Mouse (Mus musculus): ENCODE results near the gene Isy1.

DNA sequence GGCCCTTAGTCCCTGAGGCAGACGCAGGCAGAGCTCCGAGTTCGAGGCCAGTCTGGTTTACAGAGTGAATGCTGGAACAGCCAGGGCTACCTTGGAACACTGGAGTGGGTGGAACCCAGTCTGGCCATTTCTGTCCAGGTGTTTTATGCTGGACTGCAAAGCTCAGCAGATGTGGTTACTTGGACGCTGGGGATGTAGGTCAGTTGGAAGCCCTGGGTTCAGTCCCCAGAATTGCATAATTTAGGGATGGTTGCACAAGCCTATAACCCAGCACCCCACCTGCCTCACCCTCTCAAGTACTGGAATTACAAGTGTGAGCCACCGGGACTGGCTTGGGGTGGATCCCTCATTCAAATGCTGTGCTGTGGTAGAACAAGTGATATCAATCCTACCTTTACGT, 27.6 kb upstream of the Isy1 start:
- TF ChIP-seq USF1 (IDR thresholded peaks at IDR 0.05; ENCODE audit: low read depth) = no peak
- no peak for TF ChIP-seq POLR2AphosphoS2 (IDR thresholded peaks at IDR 0.05; ENCODE audit: insufficient read length, low read depth)
- no peak for TF ChIP-seq POLR2A (IDR thresholded peaks at IDR 0.05; ENCODE audit: insufficient read length, low read depth)
- no peak for TF ChIP-seq MAX (IDR thresholded peaks at IDR 0.05; ENCODE audit: low read depth)
